Mouse (Mus musculus): Measurements from ENCODE around the gene Sult1a1.

DNA sequence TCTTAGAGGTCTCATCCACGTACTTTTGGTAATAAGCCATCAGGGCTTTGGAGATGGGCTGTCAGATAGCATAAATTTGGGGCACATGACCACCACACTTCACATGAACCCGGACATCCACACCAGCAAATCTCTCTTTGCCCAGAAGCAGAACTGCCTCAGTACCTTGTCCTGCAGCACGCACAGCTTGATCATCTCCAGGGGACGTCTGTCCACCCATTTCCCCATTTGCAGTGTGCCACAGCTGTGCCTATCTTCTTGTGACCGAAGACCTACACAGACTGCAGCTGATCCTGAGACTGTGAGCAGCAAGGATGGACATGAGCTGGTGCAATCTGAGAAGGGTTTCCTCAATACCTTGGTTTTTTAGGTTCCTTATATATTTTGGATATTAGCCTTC, 49.4 kb upstream of the Sult1a1 start:
- no peak for TF ChIP-seq CTCF (IDR thresholded peaks at IDR 0.05)
- TF ChIP-seq EP300 (IDR thresholded peaks at IDR 0.05): no peak

All from lung, postnatal 0 days (tissue).